Mouse (Mus musculus): ENCODE data around the gene Alg14.

- TF ChIP-seq POLR2A (IDR thresholded peaks at IDR 0.05; ENCODE audit: low read depth, low read length): no peak
- TF ChIP-seq CTCF (IDR thresholded peaks at IDR 0.05; ENCODE audit: extremely low read depth, insufficient read length, insufficient replicate concordance, low read depth, low read length): no peak
Measured at GRCm38 (mm10) chr3:121277557-121277956, 14.0 kb upstream of the Alg14 start.

Measured in small intestine, adult 2 months (tissue).